Mouse (Mus musculus): ENCODE results near the gene Efcab10. TPM values are rescaled to one million over a fixed set of nuclear protein-coding genes. Genes with fewer than 3 reads are reported as not detected.

Efcab10 gene
- polyA plus RNA-seq, 1 experiment from 2014 or later, result 0.58 TPM

DNA sequence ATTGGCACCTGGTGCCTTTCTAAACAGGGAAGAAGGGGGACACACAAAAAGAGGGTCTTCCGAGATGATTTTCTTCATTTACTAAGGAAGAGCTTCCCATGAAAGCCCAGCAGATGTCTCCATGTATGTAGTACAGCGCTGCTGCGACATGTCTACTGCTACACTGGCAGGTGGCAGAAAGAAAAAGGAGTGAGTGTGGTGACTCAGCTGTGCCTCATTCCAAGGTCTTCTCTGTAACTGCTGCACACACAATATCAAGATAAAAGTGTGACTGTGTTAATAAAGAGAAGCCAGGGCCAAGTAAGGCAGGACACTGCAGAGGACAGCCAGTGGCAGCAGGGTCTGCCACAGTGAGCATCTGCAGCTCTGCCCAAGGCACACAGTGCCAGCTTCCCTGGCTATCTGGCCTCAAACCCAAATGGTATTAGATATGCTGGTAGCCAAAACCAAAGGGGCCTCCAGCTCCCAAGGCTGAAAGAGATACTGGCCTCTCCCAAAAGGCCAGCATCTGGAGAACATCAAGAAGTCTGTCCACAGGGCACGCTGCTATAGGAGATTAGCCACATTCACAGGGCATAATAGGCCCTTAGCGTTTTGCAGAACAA is 34.7 kb upstream of the Efcab10 start:
- Histone ChIP-seq H3K27ac (ENCODE audit: low read depth) (no peak overlapping the region), H3K4me3 (ENCODE audit: low read depth, low read length) (no peak overlapping the region), H3K9me3 (ENCODE audit: low read depth, low read length) (no peaks in the 10 kb centered on the region), H3K36me3 (ENCODE audit: insufficient read depth) (no peaks in the 10 kb centered on the region), H3K4me1 (ENCODE audit: insufficient read depth) (no peaks in the 10 kb centered on the region), H3K27me3 (ENCODE audit: insufficient read depth, low read length) (no peaks in the 10 kb centered on the region), H3K4me2 (no peak overlapping the region), H3K9ac (no peak overlapping the region)
- 79% methylated on average over 5 of the region's 5 CpGs for WGBS
- ATAC-seq (ENCODE audit: insufficient read depth) (no peak), DNase-seq (no peak)
- no peak for TF ChIP-seq CTCF (IDR thresholded peaks at IDR 0.05; ENCODE audit: low read depth)

DNA sequence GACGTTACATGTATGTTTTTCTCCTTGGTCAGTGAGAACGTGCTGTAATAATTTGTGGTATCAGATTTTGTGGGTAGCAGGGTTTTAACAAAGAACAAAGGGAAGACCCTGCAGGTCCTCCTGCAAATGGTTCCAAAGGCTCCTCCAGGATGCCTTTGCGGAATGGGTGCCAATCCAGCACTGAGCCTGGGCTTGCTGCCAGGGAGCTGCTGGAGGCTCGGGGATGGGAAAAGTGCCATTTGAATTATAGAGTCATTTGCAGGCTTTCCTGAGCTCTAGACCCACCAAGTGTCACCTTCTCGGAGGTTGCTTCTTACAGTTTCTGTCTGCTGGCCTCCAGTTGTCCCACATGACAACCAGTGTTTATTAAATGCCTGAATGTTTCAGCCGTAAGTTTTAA is 33.9 kb upstream of the Efcab10 start:
- H3K27ac ChIP-seq (ENCODE audit: low read depth), result no peak overlapping the region
- ATAC-seq (ENCODE audit: insufficient read depth), result no peak

DNA sequence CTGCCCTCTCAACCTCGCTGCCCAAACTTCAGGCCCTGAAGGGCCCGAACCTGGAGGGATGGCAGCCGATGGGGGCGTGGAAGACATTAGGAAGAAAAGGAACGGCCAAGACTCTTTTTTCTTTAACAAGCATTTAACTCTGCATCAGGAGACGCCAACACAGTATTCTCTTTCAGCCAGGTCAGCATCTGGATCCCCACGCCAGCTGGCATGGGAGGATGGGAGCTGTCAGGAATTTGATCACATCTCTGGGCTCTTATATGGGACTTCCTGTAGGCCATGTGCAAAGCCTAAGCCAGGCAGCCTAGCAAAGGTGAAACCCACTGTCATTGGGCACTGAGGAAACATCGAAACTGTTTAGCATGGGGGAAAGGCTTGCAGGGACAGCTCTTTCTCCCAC is 30.1 kb upstream of the Efcab10 start:
- no peak overlapping the region for H3K4me3 ChIP-seq (ENCODE audit: low read depth, low read length)
- H3K36me3 ChIP-seq (ENCODE audit: insufficient read depth), result no peaks in the 10 kb centered on the region
- H3K27ac ChIP-seq (ENCODE audit: low read depth), result no peak overlapping the region
- H3K4me1 ChIP-seq (ENCODE audit: insufficient read depth), result no peaks in the 10 kb centered on the region
- H3K9me3 ChIP-seq (ENCODE audit: low read depth, low read length), result no peaks in the 10 kb centered on the region
- 90% methylated on average over 8 of the region's 8 CpGs for WGBS
- ATAC-seq (ENCODE audit: insufficient read depth) (no peak), DNase-seq (no peak)
- H3K4me2 ChIP-seq, result no peak overlapping the region
- H3K27me3 ChIP-seq (ENCODE audit: insufficient read depth, low read length), result no peaks in the 10 kb centered on the region
- no peak overlapping the region for H3K9ac ChIP-seq
- no peak for TF ChIP-seq CTCF (IDR thresholded peaks at IDR 0.05; ENCODE audit: low read depth)

More for the DNA sequence above, 33.9 kb upstream of the Efcab10 start:
- Histone ChIP-seq H3K9me3 (ENCODE audit: low read depth, low read length) (no peaks in the 10 kb centered on the region), H3K4me2 (no peak overlapping the region), H3K9ac (no peak overlapping the region), H3K36me3 (ENCODE audit: insufficient read depth) (no peaks in the 10 kb centered on the region), H3K4me3 (ENCODE audit: low read depth, low read length) (no peak overlapping the region), H3K4me1 (ENCODE audit: insufficient read depth) (no peaks in the 10 kb centered on the region), H3K27me3 (ENCODE audit: insufficient read depth, low read length) (no peaks in the 10 kb centered on the region)
- peak; percentile 84 for DNase-seq
- no peak for TF ChIP-seq CTCF (IDR thresholded peaks at IDR 0.05; ENCODE audit: low read depth)
- WGBS, result 41% methylated on average over 6 of the region's 6 CpGs

DNA sequence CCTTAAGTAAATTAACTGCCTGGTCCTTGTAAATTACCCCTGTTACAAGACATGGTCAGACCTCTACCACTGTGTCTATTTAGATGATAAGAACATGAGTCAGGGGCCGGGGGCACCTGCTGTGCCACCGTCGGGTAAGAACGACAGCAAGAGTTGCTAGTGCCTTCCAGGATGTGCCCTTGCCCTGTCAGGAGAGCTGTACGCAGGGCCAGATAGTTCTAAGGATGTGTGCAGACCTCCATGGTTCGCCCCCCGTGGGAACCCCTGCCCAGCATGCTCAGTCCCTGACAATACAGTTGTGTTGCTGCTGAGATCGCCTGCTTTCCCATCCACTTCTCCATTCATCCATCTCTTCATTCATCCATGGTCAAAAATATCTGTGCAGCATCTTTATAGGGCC is 29.5 kb upstream of the Efcab10 start:
- Histone ChIP-seq H3K27ac (ENCODE audit: low read depth) (no peak overlapping the region), H3K27me3 (ENCODE audit: insufficient read depth, low read length) (no peaks in the 10 kb centered on the region), H3K4me1 (ENCODE audit: insufficient read depth) (no peaks in the 10 kb centered on the region), H3K9me3 (ENCODE audit: low read depth, low read length) (no peaks in the 10 kb centered on the region), H3K9ac (no peak overlapping the region), H3K36me3 (ENCODE audit: insufficient read depth) (no peaks in the 10 kb centered on the region), H3K4me2 (no peak overlapping the region), H3K4me3 (ENCODE audit: low read depth, low read length) (no peak overlapping the region)
- ATAC-seq (ENCODE audit: insufficient read depth) (no peak), DNase-seq (no peak)
- WGBS, result 86% methylated on average over 8 of the region's 8 CpGs
- no peak for TF ChIP-seq CTCF (IDR thresholded peaks at IDR 0.05; ENCODE audit: low read depth)

DNA sequence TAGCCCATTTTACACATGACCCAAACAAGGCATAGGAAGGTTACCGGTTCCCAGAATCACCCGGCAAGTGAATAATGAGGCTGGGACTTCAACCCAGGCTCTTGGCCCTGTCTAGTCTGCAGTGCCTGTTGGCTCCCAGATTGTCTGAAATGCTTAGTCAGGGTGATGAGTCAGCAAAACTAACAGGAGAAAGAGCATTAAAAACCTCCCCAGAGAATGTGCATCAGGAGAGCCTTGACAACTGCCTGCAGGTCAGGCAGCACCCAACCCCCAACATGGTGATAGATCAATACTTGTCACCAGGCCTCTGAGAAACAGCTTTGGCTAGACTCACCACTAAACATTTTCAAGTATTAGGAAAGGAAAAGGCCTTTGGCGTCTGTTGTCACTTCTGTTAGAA is 25.1 kb upstream of the Efcab10 start:
- Histone ChIP-seq H3K36me3 (ENCODE audit: insufficient read depth) (no peaks in the 10 kb centered on the region), H3K4me3 (ENCODE audit: low read depth, low read length) (no peak overlapping the region), H3K27me3 (ENCODE audit: insufficient read depth, low read length) (no peaks in the 10 kb centered on the region), H3K27ac (ENCODE audit: low read depth) (no peak overlapping the region), H3K9ac (no peak overlapping the region), H3K4me1 (ENCODE audit: insufficient read depth) (no peaks in the 10 kb centered on the region), H3K4me2 (no peak overlapping the region), H3K9me3 (ENCODE audit: low read depth, low read length) (no peaks in the 10 kb centered on the region)
- no peak for ATAC-seq (ENCODE audit: insufficient read depth)
- peak; percentile 9 for DNase-seq
- no peak for TF ChIP-seq CTCF (IDR thresholded peaks at IDR 0.05; ENCODE audit: low read depth)
- 73% methylated on average over 3 of the region's 3 CpGs for WGBS

DNA sequence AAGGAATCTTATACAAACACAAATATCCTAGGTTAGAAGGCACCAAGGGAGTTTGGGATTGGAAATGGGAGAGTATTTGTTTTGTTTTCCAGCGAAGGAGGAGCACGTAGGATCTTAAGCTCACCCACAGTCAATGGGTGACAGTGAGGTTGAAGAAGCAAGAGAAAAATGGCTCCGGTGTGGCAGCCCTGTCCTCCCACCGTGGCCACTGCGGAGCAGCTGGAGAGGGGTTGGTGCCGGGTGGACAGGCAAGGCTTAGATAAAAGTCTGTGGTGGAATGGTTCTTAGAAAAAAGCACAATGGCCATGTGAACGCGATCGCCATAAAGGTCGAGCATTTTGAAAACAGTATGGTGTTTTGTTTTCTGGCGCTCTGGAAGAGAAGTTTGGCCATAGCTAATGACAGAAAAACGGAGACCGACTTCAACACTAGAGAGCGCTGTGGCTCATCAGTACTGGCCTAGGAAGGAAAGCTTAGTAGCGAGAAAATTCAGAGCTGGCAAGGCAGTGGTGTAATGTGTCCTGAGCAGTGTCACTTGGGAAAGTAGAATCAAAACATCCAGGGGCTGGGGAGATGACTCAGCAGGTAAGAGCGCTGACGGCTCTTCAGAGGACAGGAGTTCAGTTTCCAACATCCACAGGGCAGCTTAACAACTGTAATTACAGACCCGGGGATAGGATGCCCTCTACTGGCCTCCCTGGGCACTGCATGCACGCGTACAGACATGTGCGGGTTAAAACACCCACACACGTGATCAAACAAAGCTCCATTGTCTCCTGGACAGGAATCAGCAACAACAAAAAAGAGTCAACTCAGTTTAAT is 14.8 kb upstream of the Efcab10 start:
- no peaks in the 10 kb centered on the region for H3K9me3 ChIP-seq (ENCODE audit: low read depth, low read length)
- DNase-seq, result peak; percentile 91
- no peaks in the 10 kb centered on the region for H3K36me3 ChIP-seq (ENCODE audit: insufficient read depth)
- ATAC-seq (ENCODE audit: insufficient read depth), result peak; percentile 85
- WGBS, result 17% methylated on average over 22 of the region's 22 CpGs
- peak overlapping the region; percentile 55 for H3K4me2 ChIP-seq
- H3K9ac ChIP-seq, result no peak overlapping the region
- no peaks in the 10 kb centered on the region; the same call in 1 of the 2 replicates for H3K4me1 ChIP-seq (ENCODE audit: insufficient read depth)
- H3K4me3 ChIP-seq (ENCODE audit: low read depth, low read length), result peak overlapping the region; percentile 16; the same call in 1 of the 2 replicates
- peak; percentile 87 for TF ChIP-seq CTCF (IDR thresholded peaks at IDR 0.05; ENCODE audit: low read depth)
- no peaks in the 10 kb centered on the region for H3K27me3 ChIP-seq (ENCODE audit: insufficient read depth, low read length)
- H3K27ac ChIP-seq (ENCODE audit: low read depth), result no peak overlapping the region

DNA sequence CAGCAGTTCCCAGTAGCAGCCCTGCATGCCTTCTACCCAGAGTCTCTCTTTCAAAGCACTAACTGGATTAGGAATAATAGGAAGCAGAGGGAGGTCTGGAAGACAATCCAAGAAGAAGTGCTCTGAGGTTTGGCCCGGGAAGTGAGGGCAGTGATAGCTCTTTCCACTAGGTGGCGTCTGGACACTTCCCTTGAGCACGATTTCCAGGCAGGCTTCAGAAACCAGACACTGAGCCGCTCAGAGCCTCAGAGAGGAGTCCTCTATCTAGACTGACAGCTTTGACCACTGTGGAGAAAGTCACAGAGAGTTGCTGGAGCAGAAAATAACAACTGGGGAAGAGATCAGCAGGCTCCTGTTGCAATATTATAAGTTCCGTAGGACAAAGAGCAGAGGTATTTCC is 5.8 kb upstream of the Efcab10 start:
- no peaks in the 10 kb centered on the region for H3K27me3 ChIP-seq (ENCODE audit: insufficient read depth, low read length)
- ATAC-seq (ENCODE audit: insufficient read depth) (peak; percentile 79), DNase-seq (peak; percentile 93)
- no peak overlapping the region for H3K4me2 ChIP-seq
- no peaks in the 10 kb centered on the region for H3K9me3 ChIP-seq (ENCODE audit: low read depth, low read length)
- TF ChIP-seq CTCF (IDR thresholded peaks at IDR 0.05; ENCODE audit: low read depth), result peak; percentile 94
- no peaks in the 10 kb centered on the region for H3K36me3 ChIP-seq (ENCODE audit: insufficient read depth)
- H3K4me1 ChIP-seq (ENCODE audit: insufficient read depth), result no peaks in the 10 kb centered on the region
- no peak overlapping the region for H3K9ac ChIP-seq
- H3K4me3 ChIP-seq (ENCODE audit: low read depth, low read length), result no peak overlapping the region
- H3K27ac ChIP-seq (ENCODE audit: low read depth), result no peak overlapping the region
- WGBS, result 8% methylated on average over 5 of the region's 5 CpGs
